Mouse (Mus musculus) E14TG2a.4 (cell line): ENCODE measurements around the gene Smap1.

Source experiments
- CTCF ChIP-seq: conservative IDR thresholded peaks from 2 replicates; pipeline ENCODE4 v1.5.1; 2014; ENCODE audit warnings: low read length
- NANOG ChIP-seq: IDR thresholded peaks from 2 replicates; pipeline ENCODE4 v1.6.1; 2014; ENCODE audit warnings: borderline replicate concordance, low read length, mixed read lengths
- POU5F1 ChIP-seq: IDR thresholded peaks from 2 replicates; pipeline ENCODE4 v1.6.1; 2014; ENCODE audit warnings: low read length, borderline replicate concordance

GRCm38 (mm10) chr1:23958668-23959414 lies 36.7 kb upstream of the Smap1 start:
- TF ChIP-seq CTCF (no peak), NANOG (no peak), POU5F1 (no peak)
